Mouse (Mus musculus): Measurements from ENCODE around the gene Neurl2.

DNA sequence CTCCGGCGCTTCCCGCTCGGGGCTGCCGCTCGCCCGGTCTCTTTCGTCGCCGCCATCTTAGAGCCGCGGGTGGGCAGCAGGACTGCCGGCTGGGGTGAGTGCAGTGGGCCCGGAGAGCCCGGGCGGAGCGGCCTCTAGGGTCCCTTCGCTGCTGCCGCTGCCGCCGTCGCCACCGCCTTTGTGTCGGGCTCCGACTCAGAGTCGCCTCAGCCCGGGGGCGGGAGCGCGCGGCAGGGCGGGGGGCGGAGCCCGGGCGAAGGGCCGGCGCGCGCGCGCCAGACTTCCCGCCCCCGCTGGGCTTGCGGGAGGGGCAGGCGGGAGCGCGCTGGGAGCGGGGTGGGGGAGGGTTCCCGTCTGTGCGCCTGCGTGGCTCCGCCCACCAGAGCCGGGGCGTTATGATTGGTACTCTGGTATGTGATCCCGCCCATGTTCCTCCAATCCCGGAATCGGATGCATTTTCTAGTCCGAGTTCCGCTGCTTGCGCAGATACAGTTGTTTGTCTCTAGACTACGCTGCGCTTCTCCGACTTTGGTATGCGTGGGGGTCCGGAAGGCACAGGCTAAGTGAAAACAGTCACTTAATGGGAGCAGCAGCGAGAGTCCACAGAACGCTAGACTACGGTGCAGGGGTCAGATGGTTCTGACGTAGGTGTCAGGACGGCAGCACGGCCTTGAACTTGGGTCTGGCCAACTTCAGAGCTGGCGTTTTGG, 46.5 kb upstream of the Neurl2 start:
- TF ChIP-seq POLR2A (IDR thresholded peaks at IDR 0.05; ENCODE audit: low read depth, low read length) (peak; percentile 95), CTCF (conservative IDR thresholded peaks at IDR 0.05; ENCODE audit: insufficient read depth, insufficient read length, low read depth, low read length) (no peak)

Data from kidney, adult 2 months (tissue).